ENCODE assay signal across 8 mouse cellular contexts in the genomic region with DNA sequence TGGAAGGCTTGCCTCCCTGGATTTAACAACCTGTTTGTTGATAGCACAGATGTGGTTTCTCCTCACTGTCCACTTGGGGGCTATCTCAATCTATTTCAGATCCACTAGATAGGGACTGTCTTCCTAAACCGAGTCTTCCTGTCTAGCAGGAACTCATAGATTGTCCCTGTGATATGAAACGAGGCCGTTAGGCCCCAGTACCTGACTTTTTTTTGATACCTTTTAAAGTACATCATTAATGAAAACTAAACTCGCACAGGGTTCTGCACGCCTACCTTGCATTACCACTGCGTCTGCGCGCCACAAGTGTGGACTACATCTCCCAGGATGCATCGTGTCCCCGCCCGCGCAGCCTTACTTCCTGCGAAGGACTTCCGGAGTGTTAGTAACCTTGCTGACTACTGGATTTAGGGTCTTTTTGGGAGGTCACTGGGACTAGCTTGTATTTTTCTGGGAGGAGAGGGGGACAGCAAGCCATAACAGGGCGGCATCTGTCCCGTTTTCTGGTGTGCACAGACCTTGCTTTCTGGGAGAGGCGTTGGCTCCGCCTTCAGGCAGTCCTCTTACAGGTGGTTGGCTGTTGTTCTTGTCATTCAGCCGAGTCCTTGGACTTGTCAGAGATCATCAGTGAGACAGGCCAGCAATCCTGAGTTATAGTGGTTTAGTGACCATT. TPM values are rescaled to one million over a fixed set of nuclear protein-coding genes. Genes with fewer than 3 reads are reported as not detected.
DNase-seq lines count a peak whose midpoint lies in the region; ATAC-seq and TF ChIP-seq lines count a peak whose summit lies in the region.

No protein-coding gene starts in this region.

- no peaks in the 10 kb centered on the region for H3K36me3 ChIP-seq in embryonic facial prominence, embryonic 15.5 days
- no peaks in the 10 kb centered on the region for H3K36me3 ChIP-seq in kidney, embryonic 14.5 days (ENCODE audit: control insufficient read depth, insufficient read depth, low read length)
- H3K36me3 ChIP-seq in limb, embryonic 15.5 days: no peaks in the 10 kb centered on the region

- peak; percentile 99 for ATAC-seq in embryonic facial prominence, embryonic 15.5 days (ENCODE audit: insufficient number of reproducible peaks, low FRiP score, low TSS enrichment, low read depth)
- peak; percentile 99 for ATAC-seq in kidney, embryonic 14.5 days (ENCODE audit: low FRiP score, low TSS enrichment)
- ATAC-seq in limb, embryonic 15.5 days (ENCODE audit: insufficient number of reproducible peaks, low FRiP score, low TSS enrichment, low read depth): peak; percentile 97

- no peaks in the 10 kb centered on the region for H3K9me3 ChIP-seq in embryonic facial prominence, embryonic 15.5 days (replicated peaks)
- H3K9me3 ChIP-seq in kidney, embryonic 14.5 days (ENCODE audit: control insufficient read depth, low read length): no peaks in the 10 kb centered on the region
- H3K9me3 ChIP-seq in limb, embryonic 15.5 days: no peaks in the 10 kb centered on the region

- no peak for TF ChIP-seq CTCF in bone marrow, adult 2 months (IDR thresholded peaks at IDR 0.05; ENCODE audit: control insufficient read depth, insufficient read depth, low read length)

- TF ChIP-seq POLR2A in bone marrow, adult 2 months (IDR thresholded peaks at IDR 0.05; ENCODE audit: borderline replicate concordance, control insufficient read depth, low read depth, low read length): no peak

- no peaks in the 10 kb centered on the region; the same call in 1 of the 2 replicates for H3K4me1 ChIP-seq in bone marrow, adult 2 months (ENCODE audit: control insufficient read depth, insufficient read depth, low read length)
- H3K4me1 ChIP-seq in embryonic facial prominence, embryonic 15.5 days: no peaks in the 10 kb centered on the region
- peaks cover 6% of the 10 kb centered on the region for H3K4me1 ChIP-seq in kidney, embryonic 14.5 days (ENCODE audit: control insufficient read depth, insufficient read depth, low read length)
- H3K4me1 ChIP-seq in limb, embryonic 15.5 days: no peaks in the 10 kb centered on the region

- H3K9ac ChIP-seq in embryonic facial prominence, embryonic 15.5 days: peak overlapping the region; percentile 69
- peak overlapping the region; percentile 66 for H3K9ac ChIP-seq in kidney, embryonic 14.5 days (ENCODE audit: low read depth, low read length)
- H3K9ac ChIP-seq in limb, embryonic 15.5 days: peak overlapping the region; percentile 56

- peak overlapping the region; percentile 25 for H3K27ac ChIP-seq in bone marrow, adult 2 months (ENCODE audit: control insufficient read depth, insufficient read depth, low read depth, low read length, poor library complexity)
- H3K27ac ChIP-seq in embryonic facial prominence, embryonic 15.5 days (replicated peaks): peak overlapping the region; percentile 93
- peak overlapping the region; percentile 87 for H3K27ac ChIP-seq in kidney, embryonic 14.5 days (ENCODE audit: low read depth, low read length)
- peak overlapping the region; percentile 93 for H3K27ac ChIP-seq in limb, embryonic 15.5 days

- H3K27me3 ChIP-seq in embryonic facial prominence, embryonic 15.5 days: no peaks in the 10 kb centered on the region
- H3K27me3 ChIP-seq in kidney, embryonic 14.5 days (ENCODE audit: control insufficient read depth, insufficient read depth, low read length): no peaks in the 10 kb centered on the region
- no peaks in the 10 kb centered on the region for H3K27me3 ChIP-seq in limb, embryonic 15.5 days

- H3K4me2 ChIP-seq in embryonic facial prominence, embryonic 15.5 days (replicated peaks): peak overlapping the region; percentile 48
- peak overlapping the region; percentile 28 for H3K4me2 ChIP-seq in kidney, embryonic 14.5 days (replicated peaks; ENCODE audit: low read depth, low read length)
- H3K4me2 ChIP-seq in limb, embryonic 15.5 days: peak overlapping the region; percentile 45

- H3K4me3 ChIP-seq in bone marrow, adult 2 months (replicated peaks; ENCODE audit: control insufficient read depth, low read depth, low read length): peak overlapping the region; percentile 66
- H3K4me3 ChIP-seq in embryonic facial prominence, embryonic 15.5 days (replicated peaks): peak overlapping the region; percentile 67
- peak overlapping the region; percentile 55 for H3K4me3 ChIP-seq in kidney, embryonic 14.5 days (ENCODE audit: low read length)
- H3K4me3 ChIP-seq in limb, embryonic 15.5 days: peak overlapping the region; percentile 58

- WGBS in bone marrow, adult 2 months: under 1% methylated on average over 19 of the region's 19 CpGs
- WGBS in embryonic facial prominence, embryonic 15.5 days: under 1% methylated on average over 19 of the region's 19 CpGs
- under 1% methylated on average over 19 of the region's 19 CpGs for WGBS in kidney, embryonic 14.5 days
- WGBS in limb, embryonic 15.5 days: under 1% methylated on average over 19 of the region's 19 CpGs

- DNase-seq in 416B (ENCODE audit: low read depth): peak; percentile 97
- DNase-seq in heart, adult 9 months (ENCODE audit: low spot score in 2 of 2): peak; percentile 91 to 95
- peak; percentile 66 to 83 for DNase-seq in monocyte, adult 2 months (ENCODE audit: low read depth in 1 of 2, low spot score in 2 of 2)
- DNase-seq in spleen, postnatal 36 days (ENCODE audit: low spot score in 2 of 2): peak; percentile 91 to 93

RNA-seq across cellular contexts. Expression of a gene that starts 52.7 kb away (rescaled TPM):
- polyA plus RNA-seq in bone marrow, adult 2 months (2011; ENCODE audit: insufficient read depth, insufficient read length, low replicate concordance, missing spikeins): 55.3 and 63.2 TPM in 2 replicates
- polyA plus RNA-seq in embryonic facial prominence, embryonic 15.5 days (2015; fragmentation: Nextera tagmentation; extraction: Ambion mirVana): 19.7 and 21.0 TPM in 2 replicates
- polyA plus RNA-seq in kidney, embryonic 14.5 days (2014; fragmentation: Nextera tagmentation; extraction: Ambion mirVana): 13.9 and 14.2 TPM in 2 replicates
- 20.0 and 24.8 TPM in 2 replicates for polyA plus RNA-seq in limb, embryonic 15.5 days (2015; fragmentation: Nextera tagmentation; extraction: Ambion mirVana)

Comparison
In these comparisons a context has a peak if more than half of its experiments do, and no peak if none do; other contexts are left out.
1. Peak in every context shown above with its lines: DNase-seq, ATAC-seq, H3K4me3 ChIP-seq and H3K27ac ChIP-seq.
2. H3K27ac ChIP-seq: peak in every context shown above with its lines; median percentile 93 in embryonic facial prominence, embryonic 15.5 days; 93 in limb, embryonic 15.5 days; 87 in kidney, embryonic 14.5 days; 25 in bone marrow, adult 2 months.